Mouse (Mus musculus) gastrocnemius, postnatal 10 days (tissue): Measurements from ENCODE around the gene Fam83b. TPM values are rescaled to one million over a fixed set of nuclear protein-coding genes. Genes with fewer than 3 reads are reported as not detected.

ENCODE experiments used
- DNase-seq: peaks from one replicate; pipeline ENCODE4 v3.0.0; 2021; ENCODE audit warnings: mixed read lengths
- total RNA-seq, 2 experiments: library from RNA; stranded (reverse); gene quantifications; 2 replicates each; pipeline ENCODE4 v1.2.3; 2021

Gene Fam83b
- total RNA-seq, 2 experiments from 2014 or later, result 0.07 to 0.09 TPM

DNA sequence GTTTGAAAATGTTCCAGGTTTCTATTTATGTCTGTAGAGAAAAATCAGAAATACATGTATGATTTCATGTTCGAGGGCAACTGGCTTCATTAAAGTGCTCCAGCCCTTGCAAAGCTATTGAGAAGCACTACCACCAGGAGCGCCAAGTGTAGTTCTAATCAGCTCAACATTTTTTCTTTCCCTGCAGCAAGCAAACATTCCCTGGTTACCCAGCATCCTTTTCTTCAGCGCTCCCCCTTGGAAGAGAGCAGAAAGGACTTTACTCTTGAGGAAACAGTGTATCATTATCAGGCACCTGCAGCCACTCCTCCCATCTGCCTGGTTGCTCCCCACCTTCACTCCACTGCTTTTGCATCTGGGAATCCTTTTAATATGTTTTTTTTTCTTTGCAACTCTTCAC, 45.3 kb downstream of the Fam83b start:
- DNase-seq, result no peak

DNA sequence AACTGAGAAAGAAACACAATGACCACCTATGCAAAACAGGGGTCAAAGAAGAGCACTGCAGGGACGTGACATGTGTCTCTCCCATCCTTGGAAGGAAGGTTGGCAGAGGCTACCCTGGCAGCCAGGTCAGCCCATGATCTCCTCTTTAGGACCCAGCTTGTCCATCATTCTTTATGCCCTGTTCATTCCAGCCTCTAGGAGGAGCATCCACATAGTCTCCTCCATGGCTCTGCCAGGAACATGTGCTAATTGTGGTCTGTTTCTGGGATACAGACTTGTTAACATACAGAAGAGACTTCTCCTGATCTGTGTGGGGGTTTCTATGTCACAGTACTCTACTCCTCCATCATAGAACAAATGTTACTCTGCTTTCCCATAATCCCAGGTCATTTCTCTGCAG, 48.3 kb downstream of the Fam83b start:
- no peak for DNase-seq

DNA sequence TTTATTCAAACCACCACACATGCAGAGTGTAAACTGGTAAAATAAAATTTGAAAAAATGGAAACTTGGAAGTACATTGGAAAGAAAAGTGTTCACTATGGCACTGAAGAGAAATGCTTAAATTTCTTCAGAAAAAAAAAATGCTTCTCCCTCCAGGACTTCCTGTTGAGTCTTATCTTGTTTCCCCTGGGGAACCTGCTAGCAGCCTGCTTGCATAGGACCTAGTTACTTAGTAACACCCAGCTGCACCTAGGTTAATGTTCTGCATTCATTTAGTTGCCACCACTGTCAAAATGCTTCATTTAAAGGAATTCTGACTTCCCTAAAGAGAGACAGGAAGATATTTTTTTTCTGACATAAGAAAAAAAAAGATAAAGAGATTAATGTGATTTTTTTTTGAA, 61.3 kb downstream of the Fam83b start:
- no peak for DNase-seq

DNA sequence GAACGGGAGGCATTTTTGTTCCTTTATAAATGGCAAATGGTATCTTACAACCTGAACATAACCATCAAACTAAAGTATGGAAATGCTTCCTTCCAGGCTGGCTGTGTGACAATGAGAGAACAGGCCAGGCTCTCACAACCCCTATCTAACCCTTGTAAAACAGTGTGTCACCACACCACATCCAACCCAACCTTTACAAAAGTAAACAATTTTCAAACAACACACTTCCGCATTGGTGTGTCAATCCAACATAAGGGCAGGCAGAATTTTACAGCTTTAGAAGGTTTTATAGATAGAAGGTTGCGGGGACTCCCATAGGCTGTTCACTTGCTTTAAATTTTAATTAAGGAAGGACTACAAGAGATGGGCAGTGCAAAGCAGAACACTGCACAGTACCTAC, 77.2 kb downstream of the Fam83b start:
- no peak for DNase-seq

DNA sequence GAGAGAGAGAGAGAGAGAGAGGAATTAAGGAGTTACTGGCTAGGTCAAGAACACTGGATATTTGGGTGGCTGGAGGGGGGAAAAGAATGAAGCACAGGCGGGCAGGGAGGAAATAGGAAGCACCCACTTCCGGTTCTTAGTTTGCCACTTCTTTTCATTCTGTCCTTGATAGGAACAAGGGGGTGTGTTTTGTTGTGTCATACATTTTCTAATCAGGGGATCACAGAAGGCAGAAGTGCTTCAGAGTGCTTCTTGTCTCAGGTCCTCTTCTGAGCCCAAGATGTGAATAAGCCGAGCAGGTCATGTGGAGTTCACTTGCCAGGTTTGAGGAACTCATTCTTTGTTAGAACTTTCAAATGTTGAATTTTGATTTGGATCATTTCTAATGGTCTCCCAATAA, 86.8 kb downstream of the Fam83b start:
- DNase-seq, result no peak

DNA sequence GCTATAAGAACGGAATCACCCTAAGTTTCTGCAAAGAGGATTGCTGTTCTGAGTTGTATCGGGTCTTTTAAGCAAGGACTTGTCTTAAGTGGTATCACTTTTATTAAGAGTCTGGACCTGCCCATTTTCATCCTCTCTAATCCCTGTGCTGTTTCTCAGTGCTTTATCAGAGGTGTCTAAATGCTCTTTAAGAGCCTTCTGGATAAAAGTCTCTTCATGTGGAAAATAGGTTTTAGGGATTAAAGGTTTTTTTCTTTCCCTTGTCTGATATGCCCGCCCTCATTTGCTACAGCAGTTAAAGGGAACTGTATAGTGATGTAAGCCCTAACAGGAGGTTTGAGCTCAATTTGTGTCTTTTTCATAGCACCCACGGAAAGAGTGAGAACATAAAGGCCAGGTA, 97.4 kb downstream of the Fam83b start:
- no peak for DNase-seq

DNA sequence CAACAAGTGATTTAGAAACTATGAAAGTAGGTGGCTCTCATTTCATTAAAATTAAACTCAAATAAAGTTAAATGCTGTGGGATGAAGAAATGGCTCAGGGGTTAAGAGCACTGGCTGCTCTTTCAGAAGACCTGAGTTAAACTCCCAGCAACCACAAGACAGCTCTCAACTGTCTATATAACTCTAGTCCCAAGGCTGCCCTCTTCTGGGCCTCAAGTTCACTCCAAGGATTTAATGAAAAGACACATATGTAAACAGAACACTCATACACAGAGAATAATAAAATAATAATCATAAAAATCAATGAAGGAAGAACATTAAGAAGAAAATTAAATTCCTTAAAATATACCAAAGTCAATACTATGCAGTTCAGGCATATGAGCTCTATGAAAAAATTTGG, 105.4 kb downstream of the Fam83b start:
- DNase-seq, result no peak

DNA sequence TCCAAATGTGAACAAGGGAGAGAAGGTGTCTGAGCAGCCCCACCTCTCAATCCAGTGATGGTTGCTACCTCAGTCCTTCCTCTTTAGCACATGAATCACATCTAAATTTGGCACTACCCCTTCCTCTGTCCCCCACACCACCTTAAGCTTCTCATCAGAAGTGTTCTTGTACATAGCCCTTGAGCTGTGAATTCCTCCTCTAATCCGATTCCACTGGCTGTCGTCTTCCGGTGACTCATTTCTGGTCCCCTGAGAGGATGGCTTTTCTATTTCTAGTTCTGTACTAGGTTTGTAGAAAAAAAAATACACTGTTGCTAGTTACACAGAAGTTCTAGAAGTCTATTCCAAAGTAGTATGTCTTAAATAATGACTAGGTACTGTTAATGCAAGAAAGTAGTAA, 111.2 kb downstream of the Fam83b start:
- DNase-seq, result no peak

Other genes with a start within 250 kb of the Fam83b start
- not detected for gene Hcrtr2, start 243.3 kb downstream of the Fam83b start, total RNA-seq